Mouse (Mus musculus): ENCODE data around the gene Optn. TPM values are rescaled to one million over a fixed set of nuclear protein-coding genes. Genes with fewer than 3 reads are reported as not detected.
A peak's percentile ranks its signal among the peaks of the same experiment; 100 is the strongest.
"Not testable (repeated sequence)": the region's sequence is repeated elsewhere in the genome, so short reads cannot be mapped to it uniquely, and the experiment has no call there.

The Optn gene
- total and polyA plus RNA-seq, 2 experiments = 13.3 to 70.8 TPM

- no peaks in the 10 kb centered on the region for H3K27me3 ChIP-seq (ENCODE audit: control insufficient read depth, insufficient read depth, low read length)
- no peak for DNase-seq (ENCODE audit: extremely low read depth, low read depth, low spot score)
- no peaks in the 10 kb centered on the region for H3K36me3 ChIP-seq (ENCODE audit: control insufficient read depth, insufficient read depth, low read length)
- no peaks in the 10 kb centered on the region for H3K79me2 ChIP-seq (ENCODE audit: control insufficient read depth, insufficient read depth, low read length)
- no peaks in the 10 kb centered on the region for H3K4me1 ChIP-seq (ENCODE audit: control insufficient read depth, insufficient read depth, low read length)
- no peak overlapping the region for H3K27ac ChIP-seq (replicated peaks; ENCODE audit: insufficient read depth, low read depth, low read length)
- TF ChIP-seq POLR2A (IDR thresholded peaks at IDR 0.05; ENCODE audit: extremely low read depth, insufficient read depth, low read length) = no peak
- no peak for TF ChIP-seq CTCF (IDR thresholded peaks at IDR 0.05; ENCODE audit: low read depth, low read length)
- no peak overlapping the region for H3K4me3 ChIP-seq (ENCODE audit: insufficient read depth, low read depth, low read length)
- WGBS = 29% methylated on average over 4 of the region's 4 CpGs
- H3K9ac ChIP-seq (ENCODE audit: low read depth, low read length) = no peak overlapping the region
These were observed 4.1 kb upstream of the Optn start for GRCm38 (mm10) chr2:5067951-5068350.

GRCm38 (mm10) chr2:5067254-5067653, 3.4 kb upstream of the Optn start:
- WGBS = 88% methylated on average over 2 of the region's 2 CpGs

DNA sequence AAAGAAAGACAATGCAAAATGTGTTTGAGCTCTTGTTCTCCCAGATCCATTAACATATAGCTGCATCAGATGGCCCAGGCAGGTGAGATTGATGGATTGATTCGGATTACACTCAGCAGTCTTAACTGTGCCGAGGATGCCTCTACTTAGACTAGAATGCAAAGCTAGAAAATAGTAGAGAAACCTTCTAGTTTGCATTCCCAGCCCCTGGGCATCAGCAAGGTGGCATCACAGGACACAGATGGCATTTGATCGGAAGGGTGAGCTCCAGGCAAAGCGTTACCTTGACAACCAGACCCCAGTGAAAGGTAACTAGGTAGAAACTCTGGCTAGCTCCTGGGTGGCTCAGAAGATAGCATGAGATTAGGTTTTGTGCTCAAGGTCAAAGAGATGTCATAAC, 396 bp upstream of the Optn start:
- no peak overlapping the region for H3K27ac ChIP-seq (replicated peaks; ENCODE audit: insufficient read depth, low read depth, low read length)
- H3K27me3 ChIP-seq (ENCODE audit: control insufficient read depth, insufficient read depth, low read length) = no peaks in the 10 kb centered on the region
- H3K4me3 ChIP-seq (ENCODE audit: insufficient read depth, low read depth, low read length) = no peak overlapping the region
- peaks cover 9% of the 10 kb centered on the region; the same call in 1 of the 2 replicates for H3K36me3 ChIP-seq (ENCODE audit: control insufficient read depth, insufficient read depth, low read length)
- no peak overlapping the region for H3K9ac ChIP-seq (ENCODE audit: low read depth, low read length)
- DNase-seq (ENCODE audit: extremely low read depth, low read depth, low spot score) = no peak
- TF ChIP-seq POLR2A (IDR thresholded peaks at IDR 0.05; ENCODE audit: extremely low read depth, insufficient read depth, low read length) = no peak
- WGBS = 51% methylated on average over 4 of the region's 4 CpGs
- peaks cover 13% of the 10 kb centered on the region for H3K4me1 ChIP-seq (ENCODE audit: control insufficient read depth, insufficient read depth, low read length)
- peaks cover 15% of the 10 kb centered on the region; the same call in 1 of the 2 replicates for H3K79me2 ChIP-seq (ENCODE audit: control insufficient read depth, insufficient read depth, low read length)

More at GRCm38 (mm10) chr2:5067254-5067653, 3.4 kb upstream of the Optn start:
- not testable (repeated sequence) for H3K27ac ChIP-seq (replicated peaks; ENCODE audit: insufficient read depth, low read depth, low read length); H3K79me2 ChIP-seq (ENCODE audit: control insufficient read depth, insufficient read depth, low read length); H3K27me3 ChIP-seq (ENCODE audit: control insufficient read depth, insufficient read depth, low read length); H3K4me3 ChIP-seq (ENCODE audit: insufficient read depth, low read depth, low read length); H3K9ac ChIP-seq (ENCODE audit: low read depth, low read length); H3K4me1 ChIP-seq (ENCODE audit: control insufficient read depth, insufficient read depth, low read length); H3K36me3 ChIP-seq (ENCODE audit: control insufficient read depth, insufficient read depth, low read length); DNase-seq (ENCODE audit: extremely low read depth, low read depth, low spot score)

DNA sequence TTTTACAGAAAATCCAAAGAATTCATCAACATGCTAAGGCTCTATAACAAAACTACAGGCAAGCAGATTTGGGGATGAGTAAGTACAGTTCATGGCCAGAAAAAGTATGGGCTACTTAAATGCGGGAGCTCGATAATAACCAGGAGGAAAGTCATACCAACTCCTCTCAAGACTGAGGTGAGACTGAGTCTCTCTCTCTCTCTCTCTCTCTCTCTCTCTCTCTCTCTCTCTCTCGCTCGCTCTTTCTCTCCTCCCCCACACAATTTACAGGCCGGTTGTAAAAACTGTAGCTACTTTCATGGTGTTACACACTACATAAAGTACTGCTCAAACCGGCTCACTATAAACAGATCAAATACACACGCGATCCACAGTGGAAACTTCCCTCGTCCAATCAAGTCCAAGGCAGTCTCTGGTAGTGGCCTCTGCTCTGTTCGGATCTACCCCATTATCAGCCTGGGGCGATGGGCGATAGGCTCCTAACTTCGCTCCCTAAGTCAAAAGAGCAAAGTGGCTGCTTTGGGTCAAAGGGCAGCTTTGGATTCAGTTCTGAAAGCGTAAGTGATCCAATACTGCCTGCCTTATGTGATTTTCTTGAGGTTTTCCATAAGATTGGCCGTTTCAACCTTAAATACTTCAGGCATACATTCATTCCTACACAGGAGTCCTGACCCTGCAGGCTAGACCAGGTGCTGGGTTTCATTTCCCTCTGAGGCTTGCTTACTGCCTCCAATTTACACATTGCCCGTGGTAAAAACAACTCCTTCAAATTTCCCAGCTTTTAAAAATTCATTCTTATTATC, 1.2 kb downstream of the Optn start:
- Histone ChIP-seq H3K9ac (ENCODE audit: low read depth, low read length) (peak overlapping the region; percentile 89), H3K4me1 (ENCODE audit: control insufficient read depth, insufficient read depth, low read length) (peaks cover 15% of the 10 kb centered on the region), H3K4me3 (ENCODE audit: insufficient read depth, low read depth, low read length) (peak overlapping the region; percentile 87)

DNA sequence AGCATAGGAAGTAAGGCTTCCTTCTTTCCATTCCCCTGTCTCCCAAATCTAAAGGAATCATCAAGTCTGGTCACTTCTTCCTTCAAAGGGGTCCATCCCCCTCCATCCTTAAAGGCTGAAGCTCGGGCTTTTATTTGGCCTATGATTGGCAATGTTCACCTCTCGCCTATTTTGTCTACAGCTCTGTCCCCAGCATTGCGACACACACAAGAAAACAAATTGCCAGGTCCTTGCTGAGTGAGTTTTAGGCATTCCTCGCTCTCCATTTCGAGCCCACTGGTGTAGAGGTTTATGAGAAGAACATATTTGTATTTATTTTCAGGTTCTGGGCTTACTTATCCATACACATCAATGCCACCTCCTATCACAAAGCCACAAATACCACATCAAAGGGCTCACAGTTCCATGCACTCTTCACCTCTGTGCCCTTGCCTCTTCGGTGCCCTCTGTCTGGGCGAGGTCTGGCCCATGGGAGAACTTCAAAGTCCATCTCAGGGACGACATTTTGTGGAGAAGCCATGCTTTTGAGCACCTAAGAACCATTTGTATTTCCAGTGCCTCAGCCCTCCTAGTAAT, 2.6 kb downstream of the Optn start:
- H3K4me3 ChIP-seq (ENCODE audit: insufficient read depth, low read depth, low read length) = peak overlapping the region; percentile 7; the same call in 1 of the 2 replicates
- H3K36me3 ChIP-seq (ENCODE audit: control insufficient read depth, insufficient read depth, low read length) = peaks cover 20% of the 10 kb centered on the region
- H3K4me1 ChIP-seq (ENCODE audit: control insufficient read depth, insufficient read depth, low read length) = peaks cover 15% of the 10 kb centered on the region
- H3K79me2 ChIP-seq (ENCODE audit: control insufficient read depth, insufficient read depth, low read length) = peaks cover 32% of the 10 kb centered on the region; the same call in 1 of the 2 replicates
- WGBS = 21% methylated on average over 8 of the region's 8 CpGs
- no peaks in the 10 kb centered on the region for H3K27me3 ChIP-seq (ENCODE audit: control insufficient read depth, insufficient read depth, low read length)
- H3K9ac ChIP-seq (ENCODE audit: low read depth, low read length) = no peak overlapping the region; the same call in 1 of the 2 replicates
- TF ChIP-seq POLR2A (IDR thresholded peaks at IDR 0.05; ENCODE audit: extremely low read depth, insufficient read depth, low read length) (no peak), CTCF (IDR thresholded peaks at IDR 0.05; ENCODE audit: low read depth, low read length) (no peak)
- DNase-seq (ENCODE audit: extremely low read depth, low read depth, low spot score) = peak; percentile 91
- peak overlapping the region; percentile 55 for H3K27ac ChIP-seq (replicated peaks; ENCODE audit: insufficient read depth, low read depth, low read length)

More for the DNA sequence above, 1.2 kb downstream of the Optn start:
- H3K27ac ChIP-seq (replicated peaks; ENCODE audit: insufficient read depth, low read depth, low read length) = peak overlapping the region; percentile 83
- WGBS = 18% methylated on average over 16 of the region's 16 CpGs
- TF ChIP-seq POLR2A (IDR thresholded peaks at IDR 0.05; ENCODE audit: extremely low read depth, insufficient read depth, low read length) = peak; percentile 41; the same call in 1 of the 2 replicates
- no peak for TF ChIP-seq CTCF (IDR thresholded peaks at IDR 0.05; ENCODE audit: low read depth, low read length)
- peaks cover 11% of the 10 kb centered on the region; the same call in 1 of the 2 replicates for H3K36me3 ChIP-seq (ENCODE audit: control insufficient read depth, insufficient read depth, low read length)
- peak; percentile 92 for DNase-seq (ENCODE audit: extremely low read depth, low read depth, low spot score)
- H3K79me2 ChIP-seq (ENCODE audit: control insufficient read depth, insufficient read depth, low read length) = peaks cover 25% of the 10 kb centered on the region; the same call in 1 of the 2 replicates
- H3K27me3 ChIP-seq (ENCODE audit: control insufficient read depth, insufficient read depth, low read length) = no peaks in the 10 kb centered on the region

- H3K27me3 ChIP-seq (ENCODE audit: control insufficient read depth, insufficient read depth, low read length) = no peaks in the 10 kb centered on the region
- H3K9ac ChIP-seq (ENCODE audit: low read depth, low read length) = no peak overlapping the region
- peak overlapping the region; percentile 3; the same call in 1 of the 2 replicates for H3K27ac ChIP-seq (replicated peaks; ENCODE audit: insufficient read depth, low read depth, low read length)
- H3K4me3 ChIP-seq (ENCODE audit: insufficient read depth, low read depth, low read length) = no peak overlapping the region
- TF ChIP-seq POLR2A (IDR thresholded peaks at IDR 0.05; ENCODE audit: extremely low read depth, insufficient read depth, low read length) = no peak
- TF ChIP-seq CTCF (IDR thresholded peaks at IDR 0.05; ENCODE audit: low read depth, low read length) = no peak
- peaks cover 37% of the 10 kb centered on the region; the same call in 1 of the 2 replicates for H3K79me2 ChIP-seq (ENCODE audit: control insufficient read depth, insufficient read depth, low read length)
- no peak for DNase-seq (ENCODE audit: extremely low read depth, low read depth, low spot score)
- peaks cover 15% of the 10 kb centered on the region for H3K4me1 ChIP-seq (ENCODE audit: control insufficient read depth, insufficient read depth, low read length)
- peaks cover 20% of the 10 kb centered on the region for H3K36me3 ChIP-seq (ENCODE audit: control insufficient read depth, insufficient read depth, low read length)
- 74% methylated on average over 4 of the region's 4 CpGs for WGBS
These were observed 3.9 kb downstream of the Optn start for GRCm38 (mm10) chr2:5059997-5060396.
